In the genomic region with DNA sequence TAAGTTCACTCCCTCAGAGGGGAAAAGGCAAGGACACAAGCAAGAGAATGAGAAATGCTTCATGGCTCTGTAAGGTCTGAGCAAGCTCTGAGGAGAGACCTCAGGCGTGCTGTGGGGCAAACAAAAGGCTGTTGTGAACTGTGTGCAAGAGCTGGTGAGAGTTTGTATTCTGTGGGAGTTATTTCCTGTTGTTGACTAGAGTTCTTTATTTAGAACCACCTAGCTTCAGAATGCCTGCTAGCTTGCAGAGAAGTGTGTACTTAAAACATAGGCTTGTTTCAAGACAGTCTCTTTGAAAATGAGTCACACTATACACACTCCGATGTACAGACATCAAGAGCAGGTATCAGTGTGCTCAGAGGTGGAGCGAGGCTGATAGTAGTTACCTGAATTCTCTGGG, we compare ENCODE assay signal across 10 mouse cellular contexts.
DNase-seq lines count a peak whose midpoint lies in the region; ATAC-seq lines count a peak whose summit lies in the region.
"Had no signal": no experiment of that assay in that cellular context is flagged by ENCODE, and none has a peak within 500 bp of the region (broad histone marks: within the 10 kb centered on the region; RNA-seq: fewer than 3 reads in every experiment).

No protein-coding gene starts in this region.

- peaks cover 10% of the 10 kb centered on the region for H3K4me1 ChIP-seq in neural tube, embryonic 13.5 days (replicated peaks)
- 0 out of 2 replicates have a peak, but pooled peaks cover 2% of the 10 kb centered on the region for H3K4me1 ChIP-seq in limb, embryonic 15.5 days

- no peak overlapping the region for H3K9ac ChIP-seq in neural tube, embryonic 13.5 days
- H3K9ac ChIP-seq in limb, embryonic 15.5 days = no peak overlapping the region

- H3K4me2 ChIP-seq in neural tube, embryonic 13.5 days = no peak overlapping the region
- H3K4me2 ChIP-seq in limb, embryonic 15.5 days = no peak overlapping the region

- ATAC-seq in neural tube, embryonic 13.5 days (ENCODE audit: low read depth) = no peak
- no peak for ATAC-seq in limb, embryonic 15.5 days (ENCODE audit: insufficient number of reproducible peaks, low FRiP score, low TSS enrichment, low read depth)
- ATAC-seq in erythroblast, adult 5-6 weeks (replicated peaks; ENCODE audit: low FRiP score, poor library complexity, severe bottlenecking) = no peak

- WGBS in neural tube, embryonic 13.5 days = 60% methylated on average over 3 of the region's 3 CpGs
- 68% methylated on average over 3 of the region's 3 CpGs for WGBS in limb, embryonic 15.5 days

- peak overlapping the region; percentile 39; the same call in 1 of the 2 replicates for H3K27ac ChIP-seq in neural tube, embryonic 13.5 days (replicated peaks)
- H3K27ac ChIP-seq in limb, embryonic 15.5 days = peak overlapping the region; percentile 47; the same call in 1 of the 2 replicates

- intact Hi-C loops in heart, postnatal 14 days (cut with DNase I) = no loop called here

- peak; percentile 39 for DNase-seq in heart, adult 18-20 months
- DNase-seq in heart, postnatal 14 days = no peak
- DNase-seq in neural tube, embryonic 10.5 days (ENCODE audit: extremely low spot score, low spot score) = no peak
- DNase-seq in thymus, postnatal 25 days = peak; percentile 69
- no peak for DNase-seq in cerebellum, postnatal 25 days
- DNase-seq: kidney, adult 11 months had no signal

- no peak overlapping the region for H3K4me3 ChIP-seq in neural tube, embryonic 13.5 days
- H3K4me3 ChIP-seq in limb, embryonic 15.5 days = no peak overlapping the region

- H3K27me3 ChIP-seq in neural tube, embryonic 13.5 days = no peaks in the 10 kb centered on the region
- no peaks in the 10 kb centered on the region for H3K27me3 ChIP-seq in limb, embryonic 15.5 days
- H3K27me3 ChIP-seq: CH12.LX had no signal

- H3K9me3 ChIP-seq in neural tube, embryonic 13.5 days = no peaks in the 10 kb centered on the region
- no peaks in the 10 kb centered on the region for H3K9me3 ChIP-seq in limb, embryonic 15.5 days

- H3K36me3 ChIP-seq in neural tube, embryonic 13.5 days = no peaks in the 10 kb centered on the region
- H3K36me3 ChIP-seq in limb, embryonic 15.5 days = no peaks in the 10 kb centered on the region

Comparison
In these comparisons a context has a peak if more than half of its experiments do, and no peak if none do; other contexts are left out.
1. DNase-seq: peak in heart, adult 18-20 months (2 of 2) and thymus, postnatal 25 days (single experiment); none in heart, postnatal 14 days (0 of 2), neural tube, embryonic 10.5 days (single experiment) and cerebellum, postnatal 25 days (0 of 2).